Mouse (Mus musculus) limb, embryonic 15.5 days (tissue): ENCODE results near the gene Ifna9. TPM values are rescaled to one million over a fixed set of nuclear protein-coding genes. Genes with fewer than 3 reads are reported as not detected.
"Not testable (repeated sequence)": the region's sequence is repeated elsewhere in the genome, so short reads cannot be mapped to it uniquely, and the experiment has no call there.

Experiments used
- ATAC-seq: fragments of 200-750 bp; cut with Nextera tagmentation; 2 replicates; pipeline ENCODE4 v1.8.0; 2017; ENCODE audit warnings: low read depth, moderate TSS enrichment; ENCODE audit not compliant: insufficient number of reproducible peaks, low FRiP score, low TSS enrichment
- H3K27ac ChIP-seq: fragments of 300-500 bp; sonication (generic); 2 replicates; pipeline ENCODE4 v1.5.1; 2015; ENCODE audit warnings: moderate library complexity, mild to moderate bottlenecking, inconsistent platforms
- H3K27me3 ChIP-seq: fragments of 300-500 bp; sonication (generic); 2 replicates; pipeline ENCODE4 v1.6.1; 2015; ENCODE audit warnings: inconsistent platforms
- H3K36me3 ChIP-seq: fragments of 300-500 bp; sonication (generic); 2 replicates; pipeline ENCODE4 v1.6.1; 2015; ENCODE audit warnings: inconsistent platforms
- H3K4me1 ChIP-seq: fragments of 300-500 bp; sonication (generic); 2 replicates; pipeline ENCODE4 v1.6.1; 2015; ENCODE audit warnings: inconsistent platforms
- H3K4me2 ChIP-seq: fragments of 300-500 bp; sonication (generic); 2 replicates; pipeline ENCODE4 v1.6.1; 2015; ENCODE audit warnings: mild to moderate bottlenecking, inconsistent platforms
- H3K4me3 ChIP-seq: fragments of 300-500 bp; sonication (generic); 2 replicates; pipeline ENCODE4 v1.5.1; 2015; ENCODE audit warnings: mild to moderate bottlenecking, inconsistent platforms
- H3K9ac ChIP-seq: fragments of 300-500 bp; sonication (generic); 2 replicates; pipeline ENCODE4 v1.6.1; 2015; ENCODE audit warnings: inconsistent platforms
- H3K9me3 ChIP-seq: fragments of 300-500 bp; sonication (generic); 2 replicates; pipeline ENCODE4 v1.6.1; 2016; ENCODE audit warnings: inconsistent platforms
- whole genome bisulfite sequencing: fragments of 180-500 bp; shearing (Covaris S2); methylation state at CpG from one replicate; pipeline ENCODE4 v1.1.7; 2015; 5-methylcytosine and 5-hydroxymethylcytosine counted together
- polyA plus RNA-seq: library from polyadenylated mRNA; unstranded; fragments of >200 nt; fragmentation: Nextera tagmentation; extraction: Ambion mirVana; gene quantifications from 2 replicates; pipeline ENCODE4 v1.2.1, GENCODE M21; 2015

Gene Ifna9
- not detected in 2 replicates for polyA plus RNA-seq

- Histone ChIP-seq H3K4me1 (no peaks in the 10 kb centered on the region), H3K9me3 (no peaks in the 10 kb centered on the region), H3K4me3 (no peak within 1 kb of the TSS), H3K4me2 (no peak within 1 kb of the TSS), H3K27me3 (no peaks in the 10 kb centered on the region), H3K27ac (no peak within 1 kb of the TSS), H3K36me3 (no peaks in the 10 kb centered on the region), H3K9ac (no peak within 1 kb of the TSS)
- 85% methylated on average over 1 of the region's 1 CpGs for WGBS
- no peak for ATAC-seq
These were observed at the start of gene Ifna9 for GRCm38 (mm10) chr4:88592285-88592684. Gene Ifna9, minus strand, starts transcription at chr4:88592385.

- Histone ChIP-seq H3K27ac (0 out of 2 replicates have a peak overlapping the region, but pooled peaks have one; percentile 61), H3K9ac (no peak overlapping the region), H3K9me3 (no peaks in the 10 kb centered on the region), H3K4me1 (no peaks in the 10 kb centered on the region), H3K4me2 (peak overlapping the region; percentile 42), H3K27me3 (no peaks in the 10 kb centered on the region), H3K4me3 (peak overlapping the region; percentile 39), H3K36me3 (no peaks in the 10 kb centered on the region)
- 11% methylated on average over 11 of the region's 11 CpGs for WGBS
- peak; percentile 89 for ATAC-seq
These were observed 49.1 kb upstream of the Ifna9 start for GRCm38 (mm10) chr4:88641077-88641831.

GRCm38 (mm10) chr4:88640704-88641076 lies 48.5 kb upstream of the Ifna9 start:
- H3K4me1 ChIP-seq = no peaks in the 10 kb centered on the region
- no peaks in the 10 kb centered on the region for H3K27me3 ChIP-seq
- H3K27ac ChIP-seq = no peak overlapping the region
- no peaks in the 10 kb centered on the region for H3K36me3 ChIP-seq
- H3K9ac ChIP-seq = no peak overlapping the region
- WGBS = 52% methylated on average over 8 of the region's 8 CpGs
- no peaks in the 10 kb centered on the region for H3K9me3 ChIP-seq
- H3K4me3 ChIP-seq = peak overlapping the region; percentile 39
- peak overlapping the region; percentile 42 for H3K4me2 ChIP-seq
- ATAC-seq = no peak

GRCm38 (mm10) chr4:88634311-88634710 lies 42.1 kb upstream of the Ifna9 start, which contains the start of gene C87499:
Gene C87499, minus strand, starts transcription at chr4:88634411.
- no peak within 1 kb of the TSS for H3K27ac ChIP-seq
- no peak within 1 kb of the TSS for H3K9ac ChIP-seq
- no peak for ATAC-seq
- no peak within 1 kb of the TSS for H3K4me2 ChIP-seq
- WGBS = 90% methylated on average over 4 of the region's 4 CpGs
- no peaks in the 10 kb centered on the region for H3K9me3 ChIP-seq
- no peak within 1 kb of the TSS for H3K4me3 ChIP-seq
- H3K4me1 ChIP-seq = no peaks in the 10 kb centered on the region
- H3K36me3 ChIP-seq = no peaks in the 10 kb centered on the region
- H3K27me3 ChIP-seq = no peaks in the 10 kb centered on the region

GRCm38 (mm10) chr4:88603276-88603675 lies 11.1 kb upstream of the Ifna9 start, which contains the start of gene Ifna12:
Gene Ifna12, minus strand, starts transcription at chr4:88603376.
- H3K36me3 ChIP-seq = no peaks in the 10 kb centered on the region
- no peak within 1 kb of the TSS for H3K27ac ChIP-seq
- no peaks in the 10 kb centered on the region for H3K9me3 ChIP-seq
- no peak within 1 kb of the TSS for H3K4me2 ChIP-seq
- H3K4me1 ChIP-seq = no peaks in the 10 kb centered on the region
- no peak for ATAC-seq
- H3K9ac ChIP-seq = no peak within 1 kb of the TSS
- no peaks in the 10 kb centered on the region for H3K27me3 ChIP-seq
- no peak within 1 kb of the TSS for H3K4me3 ChIP-seq

GRCm38 (mm10) chr4:88571698-88572097 lies 20.5 kb downstream of the Ifna9 start, which contains the start of gene Ifna14:
Gene Ifna14, minus strand, starts transcription at chr4:88571798.
- 71% methylated on average over 1 of the region's 1 CpGs for WGBS
- Histone ChIP-seq H3K9ac (no peak within 1 kb of the TSS), H3K27ac (no peak within 1 kb of the TSS), H3K27me3 (no peaks in the 10 kb centered on the region), H3K4me3 (no peak within 1 kb of the TSS), H3K4me1 (no peaks in the 10 kb centered on the region), H3K36me3 (no peaks in the 10 kb centered on the region), H3K4me2 (no peak within 1 kb of the TSS), H3K9me3 (no peaks in the 10 kb centered on the region)
- no peak for ATAC-seq

- H3K4me1 ChIP-seq = no peaks in the 10 kb centered on the region
- WGBS = 84% methylated on average over 1 of the region's 1 CpGs
These were observed 30.4 kb downstream of the Ifna9 start for GRCm38 (mm10) chr4:88561791-88562190.

GRCm38 (mm10) chr4:88558145-88558544 lies 34.0 kb downstream of the Ifna9 start, which contains the start of gene Ifna15:
Gene Ifna15, minus strand, starts transcription at chr4:88558245.
- not testable (repeated sequence) for H3K4me2 ChIP-seq, H3K4me3 ChIP-seq, H3K27ac ChIP-seq, H3K36me3 ChIP-seq, H3K9ac ChIP-seq, H3K9me3 ChIP-seq, H3K27me3 ChIP-seq, H3K4me1 ChIP-seq, ATAC-seq

More at GRCm38 (mm10) chr4:88561791-88562190, 30.4 kb downstream of the Ifna9 start:
- ATAC-seq = no peak
- Histone ChIP-seq H3K9me3 (no peaks in the 10 kb centered on the region), H3K4me2 (no peak overlapping the region), H3K9ac (no peak overlapping the region), H3K27ac (no peak overlapping the region), H3K36me3 (no peaks in the 10 kb centered on the region), H3K4me3 (no peak overlapping the region), H3K27me3 (no peaks in the 10 kb centered on the region)

- Histone ChIP-seq H3K9ac (0 out of 2 replicates have a peak overlapping the region, but pooled peaks have one; percentile 14), H3K4me3 (peak overlapping the region; percentile 24), H3K4me2 (peak overlapping the region; percentile 44), H3K9me3 (no peaks in the 10 kb centered on the region), H3K27ac (no peak overlapping the region), H3K36me3 (no peaks in the 10 kb centered on the region), H3K27me3 (no peaks in the 10 kb centered on the region), H3K4me1 (peaks cover 4% of the 10 kb centered on the region; the same call in 1 of the 2 replicates)
- WGBS = 29% methylated on average over 22 of the region's 22 CpGs
- ATAC-seq = no peak
These were observed 41.8 kb downstream of the Ifna9 start for GRCm38 (mm10) chr4:88550161-88550945.

GRCm38 (mm10) chr4:88547986-88548385 lies 44.2 kb downstream of the Ifna9 start:
- Histone ChIP-seq H3K27me3 (no peaks in the 10 kb centered on the region), H3K9me3 (no peaks in the 10 kb centered on the region), H3K4me3 (no peak overlapping the region), H3K9ac (no peak overlapping the region), H3K36me3 (no peaks in the 10 kb centered on the region), H3K27ac (no peak overlapping the region), H3K4me2 (no peak overlapping the region), H3K4me1 (peaks cover 4% of the 10 kb centered on the region; the same call in 1 of the 2 replicates)
- no peak for ATAC-seq
- 84% methylated on average over 1 of the region's 1 CpGs for WGBS

GRCm38 (mm10) chr4:88543649-88544234 lies 48.4 kb downstream of the Ifna9 start:
- ATAC-seq = no peak

More at GRCm38 (mm10) chr4:88543649-88544234, 48.4 kb downstream of the Ifna9 start:
- Histone ChIP-seq H3K4me1 (no peaks in the 10 kb centered on the region), H3K4me3 (no peak overlapping the region), H3K36me3 (no peaks in the 10 kb centered on the region), H3K27ac (no peak overlapping the region), H3K27me3 (no peaks in the 10 kb centered on the region), H3K9me3 (no peaks in the 10 kb centered on the region), H3K9ac (no peak overlapping the region), H3K4me2 (no peak overlapping the region)
- 51% methylated on average over 2 of the region's 2 CpGs for WGBS
